In genomic region chr19:12002791-12003190, GRCm38 (mm10) we compare ENCODE assay signal across 9 mouse cellular contexts. TPM values are rescaled to one million over a fixed set of nuclear protein-coding genes. Genes with fewer than 3 reads are reported as not detected.
DNase-seq lines count a peak whose midpoint lies in the region; ATAC-seq and TF ChIP-seq lines count a peak whose summit lies in the region.
"Had no signal": no experiment of that assay in that cellular context is flagged by ENCODE, and none has a peak within 500 bp of the region (broad histone marks: within the 10 kb centered on the region; RNA-seq: fewer than 3 reads in every experiment).

No protein-coding gene starts in this region.

- DNase-seq in heart, postnatal 36 days = no peak
- no peak for DNase-seq in forebrain, embryonic 14.5 days (ENCODE audit: low spot score)
- DNase-seq in B cell, adult 2 months = no peak
- no peak for DNase-seq in right cerebral cortex, adult 18-20 months
- no peak for DNase-seq in layer of hippocampus, postnatal 25 days (ENCODE audit: extremely low spot score in 1 of 2, low spot score in 1 of 2)

- 49% methylated on average over 14 of the region's 14 CpGs for WGBS in heart, embryonic 12.5 days
- 48% methylated on average over 14 of the region's 14 CpGs for WGBS in forebrain, embryonic 14.5 days
- 42% methylated on average over 14 of the region's 14 CpGs for WGBS in liver, embryonic 15.5 days (ENCODE audit: insufficient replicate concordance)

- H3K27me3 ChIP-seq in heart, embryonic 12.5 days (replicated peaks) = no peaks in the 10 kb centered on the region
- H3K27me3 ChIP-seq in ES-Bruce4 (ENCODE audit: control insufficient read depth, insufficient read depth, low read length, poor library complexity, severe bottlenecking) = no peaks in the 10 kb centered on the region
- H3K27me3 ChIP-seq in forebrain, embryonic 14.5 days (replicated peaks; ENCODE audit: control insufficient read depth, insufficient read depth, low read length) = no peaks in the 10 kb centered on the region
- no peaks in the 10 kb centered on the region; the same call in 1 of the 2 replicates for H3K27me3 ChIP-seq in liver, embryonic 15.5 days

- H3K4me1 ChIP-seq in heart, embryonic 12.5 days (replicated peaks) = peaks cover 18% of the 10 kb centered on the region
- no peaks in the 10 kb centered on the region for H3K4me1 ChIP-seq in ES-Bruce4 (ENCODE audit: control insufficient read depth, insufficient read depth, low read length)
- peaks cover 8% of the 10 kb centered on the region; the same call in 1 of the 2 replicates for H3K4me1 ChIP-seq in forebrain, embryonic 14.5 days (ENCODE audit: control insufficient read depth, insufficient read depth, low read length)
- peaks cover 45% of the 10 kb centered on the region for H3K4me1 ChIP-seq in liver, embryonic 15.5 days (replicated peaks)

- H3K4me3 ChIP-seq in heart, embryonic 12.5 days = peak overlapping the region; percentile 3; the same call in 1 of the 2 replicates
- peak overlapping the region; percentile 6 for H3K4me3 ChIP-seq in ES-Bruce4 (ENCODE audit: low read depth, low read length)
- H3K4me3 ChIP-seq in forebrain, embryonic 14.5 days (ENCODE audit: low read depth, low read length) = peak overlapping the region; percentile 13; the same call in 1 of the 2 replicates
- peak overlapping the region; percentile 21 for H3K4me3 ChIP-seq in liver, embryonic 15.5 days (replicated peaks)

- no peak for TF ChIP-seq POLR2A in ES-Bruce4 (IDR thresholded peaks at IDR 0.05; ENCODE audit: insufficient read depth, low read length)

- TF ChIP-seq EP300 in ES-Bruce4 (IDR thresholded peaks at IDR 0.05; ENCODE audit: insufficient read depth, low read depth, low read length) = no peak

- H3K27ac ChIP-seq in heart, embryonic 12.5 days (ENCODE audit: poor library complexity, severe bottlenecking) = no peak overlapping the region
- no peak overlapping the region for H3K27ac ChIP-seq in ES-Bruce4 (ENCODE audit: insufficient read depth, low read length)
- no peak overlapping the region for H3K27ac ChIP-seq in forebrain, embryonic 14.5 days (ENCODE audit: low read depth, low read length)
- no peak overlapping the region for H3K27ac ChIP-seq in liver, embryonic 15.5 days (replicated peaks)

- no peak for TF ChIP-seq CTCF in ES-Bruce4 (IDR thresholded peaks at IDR 0.05; ENCODE audit: low read depth, low read length)

- H3K36me3 ChIP-seq in heart, embryonic 12.5 days = no peaks in the 10 kb centered on the region
- H3K36me3 ChIP-seq in ES-Bruce4 (ENCODE audit: control insufficient read depth, insufficient read depth, low read length, poor library complexity, severe bottlenecking) = no peaks in the 10 kb centered on the region
- H3K36me3 ChIP-seq in forebrain, embryonic 14.5 days (ENCODE audit: control insufficient read depth, insufficient read depth, low read length) = no peaks in the 10 kb centered on the region
- no peaks in the 10 kb centered on the region for H3K36me3 ChIP-seq in liver, embryonic 15.5 days (replicated peaks)

- intact Hi-C loops in heart, postnatal 36 days (cut with DNase I) = no loop called here

- H3K9ac ChIP-seq in heart, embryonic 12.5 days = no peak overlapping the region
- H3K9ac ChIP-seq in ES-Bruce4 (ENCODE audit: low read depth, poor library complexity, severe bottlenecking) = peak overlapping the region; percentile 60; the same call in 1 of the 2 replicates
- no peak overlapping the region for H3K9ac ChIP-seq in forebrain, embryonic 14.5 days (ENCODE audit: low read length)
- no peak overlapping the region for H3K9ac ChIP-seq in liver, embryonic 15.5 days

- H3K4me2 ChIP-seq in heart, embryonic 12.5 days = peak overlapping the region; percentile 42
- H3K4me2 ChIP-seq in forebrain, embryonic 14.5 days (ENCODE audit: low read length) = peak overlapping the region; percentile 28
- H3K4me2 ChIP-seq in liver, embryonic 15.5 days = peak overlapping the region; percentile 54

- H3K9me3 ChIP-seq in heart, embryonic 12.5 days (replicated peaks) = no peaks in the 10 kb centered on the region
- no peaks in the 10 kb centered on the region for H3K9me3 ChIP-seq in ES-Bruce4 (replicated peaks; ENCODE audit: control insufficient read depth, insufficient read depth, low read length, poor library complexity, severe bottlenecking)
- H3K9me3 ChIP-seq in forebrain, embryonic 14.5 days (replicated peaks; ENCODE audit: control insufficient read depth, low read length) = no peaks in the 10 kb centered on the region
- H3K9me3 ChIP-seq in liver, embryonic 15.5 days (replicated peaks) = no peaks in the 10 kb centered on the region

- ATAC-seq in heart, embryonic 12.5 days (ENCODE audit: insufficient number of reproducible peaks, low FRiP score) = no peak
- no peak for ATAC-seq in forebrain, embryonic 14.5 days
- ATAC-seq in liver, embryonic 15.5 days (ENCODE audit: insufficient read depth) = no peak

RNA-seq across cellular contexts. Expression of gene Osbp, which starts 37.0 kb away (rescaled TPM):
- 6.3 and 7.6 TPM in 2 replicates for polyA plus RNA-seq in heart, embryonic 12.5 days (2016; fragmentation: Nextera tagmentation; extraction: Ambion mirVana)
- 100 to 1,000 TPM; 102 to 106 TPM for total RNA-seq in heart, postnatal 36 days (2021)
- polyA plus RNA-seq in ES-Bruce4 (2011; ENCODE audit: insufficient read depth, insufficient read length, low read depth, missing spikeins) = 28.3 and 31.5 TPM in 2 replicates
- polyA plus RNA-seq in forebrain, embryonic 14.5 days (2014; fragmentation: Nextera tagmentation; extraction: Ambion mirVana) = 7.2 and 7.4 TPM in 2 replicates
- 1.9 and 2.0 TPM in 2 replicates for polyA plus RNA-seq in liver, embryonic 15.5 days (2015; fragmentation: Nextera tagmentation; extraction: Ambion mirVana)
- 10 to 100 TPM; 52.9 to 54.8 TPM for total RNA-seq in layer of hippocampus, postnatal 25 days (2021)

RNA-seq across cellular contexts. Expression of gene Olfr1423, which starts 38.3 kb away (rescaled TPM):
- not detected in 2 replicates for polyA plus RNA-seq in heart, embryonic 12.5 days (2016; fragmentation: Nextera tagmentation; extraction: Ambion mirVana)
- not detected for total RNA-seq in heart, postnatal 36 days (2021)
- polyA plus RNA-seq in ES-Bruce4 (2011; ENCODE audit: insufficient read depth, insufficient read length, low read depth, missing spikeins) = 0.10 TPM in 1 of 2 replicates, not detected in the other
- not detected in 2 replicates for polyA plus RNA-seq in forebrain, embryonic 14.5 days (2014; fragmentation: Nextera tagmentation; extraction: Ambion mirVana)
- 0.01 TPM in 1 of 2 replicates, not detected in the other for polyA plus RNA-seq in liver, embryonic 15.5 days (2015; fragmentation: Nextera tagmentation; extraction: Ambion mirVana)
- not detected for total RNA-seq in layer of hippocampus, postnatal 25 days (2021)

RNA-seq across cellular contexts. Expression of gene Olfr1424, which starts 59.7 kb away (rescaled TPM):
- not detected in 2 replicates for polyA plus RNA-seq in heart, embryonic 12.5 days (2016; fragmentation: Nextera tagmentation; extraction: Ambion mirVana)
- total RNA-seq in heart, postnatal 36 days (2021) = not detected
- not detected in 2 replicates for polyA plus RNA-seq in ES-Bruce4 (2011; ENCODE audit: insufficient read depth, insufficient read length, low read depth, missing spikeins)
- not detected in 2 replicates for polyA plus RNA-seq in forebrain, embryonic 14.5 days (2014; fragmentation: Nextera tagmentation; extraction: Ambion mirVana)
- not detected in 2 replicates for polyA plus RNA-seq in liver, embryonic 15.5 days (2015; fragmentation: Nextera tagmentation; extraction: Ambion mirVana)
- not detected for total RNA-seq in layer of hippocampus, postnatal 25 days (2021)
- total RNA-seq: ES-E14 had no signal
